Mouse (Mus musculus): ENCODE results near the gene Vcl. TPM values are rescaled to one million over a fixed set of nuclear protein-coding genes. Genes with fewer than 3 reads are reported as not detected.

Vcl gene
- total RNA-seq (2023) = 10 to 100 TPM; 19.8 to 23.6 TPM

DNA sequence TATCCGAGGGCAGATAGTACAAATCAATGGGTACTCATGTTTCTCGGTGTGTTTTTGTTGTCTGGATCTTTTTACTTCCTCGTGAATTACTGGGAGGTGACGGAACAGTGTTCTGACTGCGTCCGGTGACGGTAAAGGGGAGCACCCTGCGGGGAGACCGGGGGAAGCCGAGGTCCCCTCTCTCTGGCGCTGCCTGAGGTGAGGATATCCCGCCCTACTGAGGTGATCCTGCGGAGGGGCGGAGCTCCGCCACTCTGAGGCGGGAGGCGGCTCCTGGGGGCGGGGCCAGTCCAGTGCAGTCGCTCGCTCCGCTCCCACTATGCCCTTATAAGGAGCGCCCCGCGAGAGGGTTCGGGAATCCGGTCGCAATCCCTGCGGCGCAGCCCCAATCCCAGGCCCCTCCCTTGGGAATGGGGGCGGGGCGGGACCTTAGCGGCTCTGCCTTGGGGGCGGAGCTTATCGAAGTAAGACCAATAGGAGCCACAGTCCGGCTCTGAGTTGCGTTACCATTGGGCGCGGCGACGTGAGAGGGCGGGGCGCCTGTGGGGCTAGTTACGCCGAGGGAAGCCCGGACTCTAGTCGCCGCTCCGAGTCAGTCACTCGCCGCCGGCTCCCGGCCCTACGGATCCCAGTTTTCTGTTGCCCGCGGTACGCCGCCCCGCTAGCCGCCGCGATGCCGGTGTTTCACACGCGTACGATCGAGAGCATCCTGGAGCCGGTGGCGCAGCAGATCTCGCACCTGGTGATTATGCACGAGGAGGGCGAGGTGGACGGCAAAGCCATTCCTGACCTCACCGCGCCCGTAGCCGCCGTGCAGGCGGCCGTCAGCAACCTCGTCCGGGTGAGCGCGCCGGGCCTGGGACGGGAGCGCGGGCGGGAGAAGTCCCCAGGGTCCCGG lies at the start of gene Vcl:
TSS of gene Vcl (plus strand) at position 551 of the 898 bp plus-strand sequence.

GRCm38 (mm10) chr14:21052112-21052780 lies 123.0 kb downstream of the Vcl start, which contains the start of the genes Ap3m1 and Adk:
Gene Ap3m1 (minus strand): TSS chr14:21052508.
Gene Adk (plus strand): TSS chr14:21052574.

Other genes starting within 250 kb of the Vcl start
- 10 to 100 TPM in 1 of 2 experiments, 1 to 10 TPM in 1; 9.5 to 10.5 TPM for gene Fut11, start 234.4 kb upstream of the Vcl start, total RNA-seq (2023)
- gene Chchd1, start 226.4 kb upstream of the Vcl start, total RNA-seq (2023) = 10 to 100 TPM; 36.8 to 40.7 TPM
- gene Zswim8, start 221.8 kb upstream of the Vcl start, total RNA-seq (2023) = 100 to 1,000 TPM; 175 to 196 TPM
- 10 to 100 TPM; 60.4 to 71.2 TPM for gene Ndst2, start 194.8 kb upstream of the Vcl start, total RNA-seq (2023)
- gene Camk2g, start 135.3 kb upstream of the Vcl start, total RNA-seq (2023) = 10 to 100 TPM; 20.3 to 21.6 TPM
- gene Plau, start 92.7 kb upstream of the Vcl start, total RNA-seq (2023) = 1 to 10 TPM; 1.2 to 1.6 TPM
- gene Ap3m1, start 123.1 kb downstream of the Vcl start, total RNA-seq (2023) = 10 to 100 TPM; 57.5 to 68.7 TPM
- gene Adk, start 123.2 kb downstream of the Vcl start, total RNA-seq (2023) = 10 to 100 TPM; 13.3 to 17.2 TPM

Measured in B cell, adult 67 days (primary cell).